Mouse (Mus musculus) stomach, postnatal 0 days (tissue): ENCODE measurements around the gene Myl6b.

Experiments
- CTCF ChIP-seq: IDR thresholded peaks from 2 replicates; pipeline ENCODE4 v1.5.1; 2016; ENCODE audit warnings: antibody characterized with exemption, low read depth, mild to moderate bottlenecking, moderate library complexity
- EP300 ChIP-seq: optimal IDR thresholded peaks from 2 replicates; pipeline ENCODE3; 2016; ENCODE audit warnings: antibody characterized with exemption

DNA sequence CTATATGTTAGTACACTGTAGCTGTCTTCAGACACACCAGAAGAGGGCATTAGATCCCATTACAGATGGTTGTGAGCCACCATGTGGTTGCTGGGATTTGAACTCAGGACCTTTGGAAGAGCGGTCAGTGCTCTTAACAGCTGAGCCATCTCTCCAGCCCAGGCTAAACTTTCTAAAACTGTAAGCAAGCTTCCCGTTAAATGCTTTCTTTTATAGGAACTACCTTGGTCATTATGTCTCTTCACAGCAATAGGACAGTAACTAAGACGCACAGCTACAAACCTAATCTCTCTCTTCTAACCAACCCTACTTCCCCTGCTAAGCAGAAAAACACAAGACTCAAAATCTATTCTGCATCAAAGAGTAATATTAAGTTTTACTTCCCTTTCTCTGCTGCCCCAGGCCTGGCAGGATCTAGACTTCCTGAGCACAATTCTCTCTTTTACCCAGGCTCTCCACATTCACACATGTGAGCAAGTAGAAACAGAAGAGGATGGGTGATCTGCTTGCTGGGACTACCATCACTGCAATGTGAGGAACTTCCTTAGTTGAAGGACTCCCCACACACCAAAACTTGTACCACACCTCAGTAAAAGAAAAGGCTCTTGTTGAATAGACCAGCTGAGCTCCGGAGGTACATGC, 37.3 kb upstream of the Myl6b start:
- no peak for TF ChIP-seq EP300
- TF ChIP-seq CTCF: no peak
